Mouse (Mus musculus): ENCODE data around the gene Acp5. TPM values are rescaled to one million over a fixed set of nuclear protein-coding genes. Genes with fewer than 3 reads are reported as not detected.

Gene Acp5
- polyA plus RNA-seq, 1 experiment from 2014 or later, result 20.9 TPM

GRCm38 (mm10) chr9:22116086-22116485 lies 19.4 kb downstream of the Acp5 start:
- peaks cover 24% of the 10 kb centered on the region for H3K4me1 ChIP-seq (replicated peaks)
- peaks cover 38% of the 10 kb centered on the region for H3K36me3 ChIP-seq
- 25% methylated on average over 15 of the region's 15 CpGs for WGBS
- peak overlapping the region; percentile 92 for H3K27ac ChIP-seq
- H3K9me3 ChIP-seq, result no peaks in the 10 kb centered on the region
- peak; percentile 40 for DNase-seq (ENCODE audit: low spot score)
- no peaks in the 10 kb centered on the region for H3K27me3 ChIP-seq (ENCODE audit: insufficient read depth, poor library complexity, severe bottlenecking)
- peak overlapping the region; percentile 97 for H3K4me3 ChIP-seq

GRCm38 (mm10) chr9:22115635-22116034 lies 19.9 kb downstream of the Acp5 start:
- WGBS, result 91% methylated on average over 4 of the region's 4 CpGs
- Histone ChIP-seq H3K4me1 (replicated peaks) (peaks cover 24% of the 10 kb centered on the region), H3K4me3 (peak overlapping the region; percentile 97), H3K9me3 (no peaks in the 10 kb centered on the region), H3K36me3 (peaks cover 43% of the 10 kb centered on the region), H3K27me3 (ENCODE audit: insufficient read depth, poor library complexity, severe bottlenecking) (no peaks in the 10 kb centered on the region), H3K27ac (peak overlapping the region; percentile 92; the same call in 1 of the 2 replicates)
- no peak for DNase-seq (ENCODE audit: low spot score)

GRCm38 (mm10) chr9:22108194-22108593 lies 27.3 kb downstream of the Acp5 start:
- H3K27ac ChIP-seq, result no peak overlapping the region
- no peaks in the 10 kb centered on the region for H3K4me1 ChIP-seq (replicated peaks)
- H3K36me3 ChIP-seq, result peaks cover 53% of the 10 kb centered on the region
- H3K27me3 ChIP-seq (ENCODE audit: insufficient read depth, poor library complexity, severe bottlenecking), result no peaks in the 10 kb centered on the region
- WGBS, result 92% methylated on average over 9 of the region's 9 CpGs
- no peaks in the 10 kb centered on the region for H3K9me3 ChIP-seq
- no peak for DNase-seq (ENCODE audit: low spot score)
- no peak overlapping the region for H3K4me3 ChIP-seq

- Histone ChIP-seq H3K4me3 (no peak overlapping the region), H3K4me1 (replicated peaks) (peaks cover 17% of the 10 kb centered on the region), H3K9me3 (no peaks in the 10 kb centered on the region), H3K36me3 (no peaks in the 10 kb centered on the region), H3K27me3 (ENCODE audit: insufficient read depth, poor library complexity, severe bottlenecking) (peaks cover 57% of the 10 kb centered on the region), H3K27ac (no peak overlapping the region; the same call in 1 of the 2 replicates)
- WGBS, result 3% methylated on average over 18 of the region's 18 CpGs
- DNase-seq (ENCODE audit: low spot score), result peak; percentile 13
Measured at GRCm38 (mm10) chr9:22099922-22100321, 35.6 kb downstream of the Acp5 start.

- DNase-seq (ENCODE audit: low spot score), result no peak
- H3K36me3 ChIP-seq, result no peaks in the 10 kb centered on the region
- peaks cover 17% of the 10 kb centered on the region for H3K4me1 ChIP-seq (replicated peaks)
- H3K27ac ChIP-seq, result no peak within 1 kb of the TSS; the same call in 1 of the 2 replicates
- WGBS, result 9% methylated on average over 14 of the region's 14 CpGs
- H3K27me3 ChIP-seq (ENCODE audit: insufficient read depth, poor library complexity, severe bottlenecking), result peaks cover 63% of the 10 kb centered on the region
- H3K9me3 ChIP-seq, result no peaks in the 10 kb centered on the region
- no peak within 1 kb of the TSS for H3K4me3 ChIP-seq
Measured at GRCm38 (mm10) chr9:22098993-22099696, 36.4 kb downstream of the Acp5 start, which contains the start of gene Cnn1. TSS of gene Cnn1 (plus strand) at chr9:22099216.

- H3K9me3 ChIP-seq, result no peaks in the 10 kb centered on the region
- peaks cover 17% of the 10 kb centered on the region for H3K4me1 ChIP-seq (replicated peaks)
- 3% methylated on average over 24 of the region's 24 CpGs for WGBS
- peaks cover 50% of the 10 kb centered on the region for H3K27me3 ChIP-seq (ENCODE audit: insufficient read depth, poor library complexity, severe bottlenecking)
- peak; percentile 84 for DNase-seq (ENCODE audit: low spot score)
- H3K36me3 ChIP-seq, result no peaks in the 10 kb centered on the region
- H3K27ac ChIP-seq, result peak overlapping the region; percentile 80
- H3K4me3 ChIP-seq, result peak overlapping the region; percentile 54
Measured at GRCm38 (mm10) chr9:22095854-22096307, 39.6 kb downstream of the Acp5 start.

- Histone ChIP-seq H3K9me3 (no peaks in the 10 kb centered on the region), H3K27ac (no peak overlapping the region), H3K36me3 (no peaks in the 10 kb centered on the region), H3K4me3 (no peak overlapping the region), H3K4me1 (replicated peaks) (peaks cover 6% of the 10 kb centered on the region), H3K27me3 (ENCODE audit: insufficient read depth, poor library complexity, severe bottlenecking) (peaks cover 18% of the 10 kb centered on the region)
- DNase-seq (ENCODE audit: low spot score), result no peak
- 91% methylated on average over 6 of the region's 6 CpGs for WGBS
Measured at GRCm38 (mm10) chr9:22092746-22093145, 42.8 kb downstream of the Acp5 start.

GRCm38 (mm10) chr9:22089986-22090385 lies 45.5 kb downstream of the Acp5 start:
- 89% methylated on average over 7 of the region's 7 CpGs for WGBS

GRCm38 (mm10) chr9:22089281-22089680 lies 46.2 kb downstream of the Acp5 start:
- H3K4me1 ChIP-seq (replicated peaks), result peaks cover 13% of the 10 kb centered on the region
- H3K36me3 ChIP-seq, result no peaks in the 10 kb centered on the region
- H3K9me3 ChIP-seq, result no peaks in the 10 kb centered on the region
- 0 out of 2 replicates have a peak, but pooled peaks cover 1% of the 10 kb centered on the region for H3K27me3 ChIP-seq (ENCODE audit: insufficient read depth, poor library complexity, severe bottlenecking)
- H3K27ac ChIP-seq, result no peak overlapping the region
- DNase-seq (ENCODE audit: low spot score), result no peak
- H3K4me3 ChIP-seq, result no peak overlapping the region
- over 99% methylated on average over 7 of the region's 7 CpGs for WGBS

More at GRCm38 (mm10) chr9:22089986-22090385, 45.5 kb downstream of the Acp5 start:
- no peak for DNase-seq (ENCODE audit: low spot score)
- Histone ChIP-seq H3K4me3 (no peak overlapping the region), H3K36me3 (no peaks in the 10 kb centered on the region), H3K4me1 (replicated peaks) (peaks cover 7% of the 10 kb centered on the region), H3K9me3 (no peaks in the 10 kb centered on the region), H3K27ac (no peak overlapping the region), H3K27me3 (ENCODE audit: insufficient read depth, poor library complexity, severe bottlenecking) (0 out of 2 replicates have a peak, but pooled peaks cover 6% of the 10 kb centered on the region)

GRCm38 (mm10) chr9:22087034-22087618 lies 48.4 kb downstream of the Acp5 start:
- Histone ChIP-seq H3K4me3 (no peak overlapping the region), H3K27ac (no peak overlapping the region), H3K9me3 (no peaks in the 10 kb centered on the region), H3K27me3 (ENCODE audit: insufficient read depth, poor library complexity, severe bottlenecking) (no peaks in the 10 kb centered on the region), H3K36me3 (peaks cover 11% of the 10 kb centered on the region; the same call in 1 of the 2 replicates), H3K4me1 (replicated peaks) (peaks cover 16% of the 10 kb centered on the region)
- DNase-seq (ENCODE audit: low spot score), result no peak
- 89% methylated on average over 2 of the region's 2 CpGs for WGBS

GRCm38 (mm10) chr9:22086012-22086411 lies 49.5 kb downstream of the Acp5 start:
- H3K27me3 ChIP-seq (ENCODE audit: insufficient read depth, poor library complexity, severe bottlenecking), result no peaks in the 10 kb centered on the region
- peaks cover 16% of the 10 kb centered on the region for H3K4me1 ChIP-seq (replicated peaks)
- peaks cover 12% of the 10 kb centered on the region; the same call in 1 of the 2 replicates for H3K36me3 ChIP-seq
- no peak for DNase-seq (ENCODE audit: low spot score)
- WGBS, result 87% methylated on average over 6 of the region's 6 CpGs
- no peaks in the 10 kb centered on the region for H3K9me3 ChIP-seq
- H3K4me3 ChIP-seq, result peak overlapping the region; percentile 86
- H3K27ac ChIP-seq, result peak overlapping the region; percentile 86; the same call in 1 of the 2 replicates

GRCm38 (mm10) chr9:22085022-22085834 lies 50.3 kb downstream of the Acp5 start, which contains the start of gene Ecsit:
TSS of gene Ecsit (minus strand) at chr9:22085438.
- Histone ChIP-seq H3K27ac (peak within 1 kb of the TSS; percentile 86), H3K9me3 (no peaks in the 10 kb centered on the region), H3K36me3 (peaks cover 17% of the 10 kb centered on the region), H3K4me3 (peak within 1 kb of the TSS; percentile 86), H3K27me3 (ENCODE audit: insufficient read depth, poor library complexity, severe bottlenecking) (no peaks in the 10 kb centered on the region), H3K4me1 (replicated peaks) (peaks cover 16% of the 10 kb centered on the region)
- under 1% methylated on average over 48 of the region's 48 CpGs for WGBS
- DNase-seq (ENCODE audit: low spot score), result peak; percentile 93
